Mouse (Mus musculus) heart, embryonic 15.5 days (tissue): Measurements from ENCODE around the gene Gm20696. TPM values are rescaled to one million over a fixed set of nuclear protein-coding genes. Genes with fewer than 3 reads are reported as not detected.

ENCODE experiments used
- ATAC-seq: fragments of 200-750 bp; cut with Nextera tagmentation; replicated peaks from 2 replicates; pipeline ENCODE4 v1.8.0; 2017; ENCODE audit warnings: low read depth, moderate TSS enrichment; ENCODE audit not compliant: insufficient number of reproducible peaks, insufficient read depth, low FRiP score
- H3K27ac ChIP-seq: fragments of 300-500 bp; sonication (generic); 2 replicates; pipeline ENCODE4 v1.5.1; 2015; ENCODE audit warnings: mild to moderate bottlenecking, inconsistent platforms
- H3K27me3 ChIP-seq: fragments of 300-500 bp; sonication (generic); 2 replicates; pipeline ENCODE4 v1.6.1; 2015; ENCODE audit warnings: inconsistent platforms
- H3K36me3 ChIP-seq: fragments of 300-500 bp; sonication (generic); 2 replicates; pipeline ENCODE4 v1.6.1; 2015; ENCODE audit warnings: mild to moderate bottlenecking, inconsistent platforms
- H3K4me1 ChIP-seq: fragments of 300-500 bp; sonication (generic); replicated peaks from 2 replicates; pipeline ENCODE4 v1.6.1; 2015; ENCODE audit warnings: inconsistent platforms
- H3K4me2 ChIP-seq: fragments of 300-500 bp; sonication (generic); 2 replicates; pipeline ENCODE4 v1.6.1; 2015; ENCODE audit warnings: inconsistent platforms, mild to moderate bottlenecking, moderate library complexity
- H3K4me3 ChIP-seq: fragments of 300-500 bp; sonication (generic); 2 replicates; pipeline ENCODE4 v1.5.1; 2015; ENCODE audit warnings: mild to moderate bottlenecking, inconsistent platforms
- H3K9ac ChIP-seq: fragments of 300-500 bp; sonication (generic); 2 replicates; pipeline ENCODE4 v1.6.1; 2015; ENCODE audit warnings: mild to moderate bottlenecking, inconsistent platforms
- H3K9me3 ChIP-seq: fragments of 300-500 bp; sonication (generic); replicated peaks from 2 replicates; pipeline ENCODE4 v1.6.1; 2016; ENCODE audit warnings: inconsistent platforms
- WGBS: fragments of 180-500 bp; shearing (Covaris S2); methylation state at CpG from one replicate; pipeline ENCODE4 v1.1.7; 2015; ENCODE audit warnings: mixed read lengths; 5-methylcytosine and 5-hydroxymethylcytosine counted together
- polyA plus RNA-seq: library from polyadenylated mRNA; unstranded; fragments of >200 nt; fragmentation: Nextera tagmentation; extraction: Ambion mirVana; gene quantifications from 2 replicates; pipeline ENCODE4 v1.2.1, GENCODE M21; 2015

Gm20696 gene
- polyA plus RNA-seq, 1 experiment from 2014 or later, result 2.9 TPM

- H3K4me3 ChIP-seq, result no peak overlapping the region
- H3K36me3 ChIP-seq, result peaks cover 15% of the 10 kb centered on the region; the same call in 1 of the 2 replicates
- H3K9ac ChIP-seq, result no peak overlapping the region
- H3K27ac ChIP-seq, result no peak overlapping the region
- H3K4me2 ChIP-seq, result no peak overlapping the region
- peaks cover 6% of the 10 kb centered on the region for H3K4me1 ChIP-seq
- no peaks in the 10 kb centered on the region for H3K9me3 ChIP-seq
- 70% methylated on average over 4 of the region's 4 CpGs for WGBS
- no peaks in the 10 kb centered on the region for H3K27me3 ChIP-seq
- ATAC-seq, result no peak
Measured at GRCm38 (mm10) chr6:99431941-99432340, 234.7 kb downstream of the Gm20696 start.

GRCm38 (mm10) chr6:99430560-99430959 is 236.0 kb downstream of the Gm20696 start:
- Histone ChIP-seq H3K9me3 (no peaks in the 10 kb centered on the region), H3K27me3 (no peaks in the 10 kb centered on the region), H3K9ac (no peak overlapping the region), H3K36me3 (peaks cover 15% of the 10 kb centered on the region; the same call in 1 of the 2 replicates), H3K4me2 (no peak overlapping the region), H3K4me3 (no peak overlapping the region), H3K27ac (no peak overlapping the region), H3K4me1 (peaks cover 6% of the 10 kb centered on the region)
- ATAC-seq, result no peak
- 94% methylated on average over 14 of the region's 14 CpGs for WGBS

GRCm38 (mm10) chr6:99429378-99430131 is 237.0 kb downstream of the Gm20696 start:
- 73% methylated on average over 16 of the region's 16 CpGs for WGBS
- Histone ChIP-seq H3K4me2 (no peak overlapping the region), H3K4me1 (peaks cover 13% of the 10 kb centered on the region), H3K36me3 (peaks cover 10% of the 10 kb centered on the region; the same call in 1 of the 2 replicates), H3K9ac (no peak overlapping the region), H3K9me3 (no peaks in the 10 kb centered on the region), H3K27me3 (no peaks in the 10 kb centered on the region), H3K4me3 (no peak overlapping the region), H3K27ac (no peak overlapping the region)
- ATAC-seq, result no peak

GRCm38 (mm10) chr6:99428961-99429360 is 237.6 kb downstream of the Gm20696 start:
- no peak overlapping the region for H3K4me3 ChIP-seq
- H3K4me1 ChIP-seq, result peaks cover 13% of the 10 kb centered on the region
- H3K4me2 ChIP-seq, result no peak overlapping the region
- ATAC-seq, result no peak
- 65% methylated on average over 2 of the region's 2 CpGs for WGBS
- no peaks in the 10 kb centered on the region for H3K9me3 ChIP-seq
- H3K36me3 ChIP-seq, result peaks cover 4% of the 10 kb centered on the region; the same call in 1 of the 2 replicates
- no peaks in the 10 kb centered on the region for H3K27me3 ChIP-seq
- no peak overlapping the region for H3K9ac ChIP-seq
- H3K27ac ChIP-seq, result no peak overlapping the region

GRCm38 (mm10) chr6:99427301-99427700 is 239.3 kb downstream of the Gm20696 start:
- Histone ChIP-seq H3K27ac (no peak overlapping the region), H3K9me3 (no peaks in the 10 kb centered on the region), H3K4me1 (peaks cover 10% of the 10 kb centered on the region), H3K9ac (no peak overlapping the region), H3K27me3 (no peaks in the 10 kb centered on the region), H3K4me2 (no peak overlapping the region), H3K4me3 (no peak overlapping the region), H3K36me3 (no peaks in the 10 kb centered on the region)
- 74% methylated on average over 4 of the region's 4 CpGs for WGBS
- ATAC-seq, result no peak

- WGBS, result 60% methylated on average over 3 of the region's 3 CpGs
- H3K36me3 ChIP-seq, result no peaks in the 10 kb centered on the region
- no peak overlapping the region for H3K4me3 ChIP-seq
- H3K4me1 ChIP-seq, result peaks cover 9% of the 10 kb centered on the region
- no peak overlapping the region for H3K4me2 ChIP-seq
- H3K9me3 ChIP-seq, result no peaks in the 10 kb centered on the region
- H3K27ac ChIP-seq, result no peak overlapping the region
- no peaks in the 10 kb centered on the region for H3K27me3 ChIP-seq
- no peak for ATAC-seq
- H3K9ac ChIP-seq, result no peak overlapping the region
Measured at GRCm38 (mm10) chr6:99425044-99425443, 241.6 kb downstream of the Gm20696 start.

- WGBS, result 84% methylated on average over 8 of the region's 8 CpGs
- H3K4me3 ChIP-seq, result no peak overlapping the region
- H3K4me1 ChIP-seq, result peaks cover 6% of the 10 kb centered on the region; the same call in 1 of the 2 replicates
- H3K9ac ChIP-seq, result no peak overlapping the region
- ATAC-seq, result no peak
- H3K4me2 ChIP-seq, result no peak overlapping the region
- no peaks in the 10 kb centered on the region for H3K36me3 ChIP-seq
- no peaks in the 10 kb centered on the region for H3K27me3 ChIP-seq
- no peak overlapping the region for H3K27ac ChIP-seq
- H3K9me3 ChIP-seq, result no peaks in the 10 kb centered on the region
Measured at GRCm38 (mm10) chr6:99420666-99421065, 245.9 kb downstream of the Gm20696 start.

GRCm38 (mm10) chr6:99412598-99412997 is 254.0 kb downstream of the Gm20696 start:
- no peaks in the 10 kb centered on the region for H3K36me3 ChIP-seq
- H3K9me3 ChIP-seq, result no peaks in the 10 kb centered on the region
- no peak overlapping the region for H3K4me2 ChIP-seq
- no peak overlapping the region for H3K4me3 ChIP-seq
- no peaks in the 10 kb centered on the region; the same call in 1 of the 2 replicates for H3K4me1 ChIP-seq
- H3K9ac ChIP-seq, result no peak overlapping the region
- H3K27me3 ChIP-seq, result no peaks in the 10 kb centered on the region
- no peak for ATAC-seq
- no peak overlapping the region for H3K27ac ChIP-seq
- WGBS, result 92% methylated on average over 6 of the region's 6 CpGs

GRCm38 (mm10) chr6:99409602-99410001 is 257.0 kb downstream of the Gm20696 start:
- Histone ChIP-seq H3K4me1 (peaks cover 5% of the 10 kb centered on the region; the same call in 1 of the 2 replicates), H3K4me3 (no peak overlapping the region), H3K36me3 (no peaks in the 10 kb centered on the region), H3K4me2 (no peak overlapping the region), H3K27me3 (no peaks in the 10 kb centered on the region), H3K27ac (no peak overlapping the region), H3K9ac (no peak overlapping the region), H3K9me3 (no peaks in the 10 kb centered on the region)
- no peak for ATAC-seq
- WGBS, result 78% methylated on average over 5 of the region's 5 CpGs

- 59% methylated on average over 4 of the region's 4 CpGs for WGBS
- Histone ChIP-seq H3K27ac (no peak overlapping the region), H3K4me2 (no peak overlapping the region), H3K9me3 (no peaks in the 10 kb centered on the region), H3K36me3 (no peaks in the 10 kb centered on the region), H3K4me1 (peaks cover 5% of the 10 kb centered on the region; the same call in 1 of the 2 replicates), H3K4me3 (no peak overlapping the region), H3K27me3 (no peaks in the 10 kb centered on the region), H3K9ac (no peak overlapping the region)
- no peak for ATAC-seq
Measured at GRCm38 (mm10) chr6:99408880-99409279, 257.7 kb downstream of the Gm20696 start.

- WGBS, result 85% methylated on average over 6 of the region's 6 CpGs
- peaks cover 13% of the 10 kb centered on the region for H3K4me1 ChIP-seq
- H3K9ac ChIP-seq, result no peak overlapping the region
- H3K4me3 ChIP-seq, result no peak overlapping the region
- H3K9me3 ChIP-seq, result no peaks in the 10 kb centered on the region
- H3K27me3 ChIP-seq, result no peaks in the 10 kb centered on the region
- no peaks in the 10 kb centered on the region for H3K36me3 ChIP-seq
- no peak overlapping the region for H3K27ac ChIP-seq
- H3K4me2 ChIP-seq, result no peak overlapping the region
- no peak for ATAC-seq
Measured at GRCm38 (mm10) chr6:99403755-99404390, 262.7 kb downstream of the Gm20696 start.
